Mouse (Mus musculus): ENCODE measurements around the gene Gm10487. TPM values are rescaled to one million over a fixed set of nuclear protein-coding genes. Genes with fewer than 3 reads are reported as not detected.
"Not testable (repeated sequence)": the region's sequence is repeated elsewhere in the genome, so short reads cannot be mapped to it uniquely, and the experiment has no call there.

Gene Gm10487
- polyA plus RNA-seq (2015; fragmentation: Nextera tagmentation; extraction: Ambion mirVana) = not detected in 2 replicates

GRCm38 (mm10) chrX:30843369-30843768, at the start of gene Gm10487:
Gene Gm10487 (minus strand): TSS chrX:30843469.
- H3K9ac ChIP-seq (replicated peaks; ENCODE audit: low read depth); H3K36me3 ChIP-seq (ENCODE audit: insufficient read depth, low read length); H3K4me3 ChIP-seq (ENCODE audit: low read depth, low read length); H3K4me1 ChIP-seq (ENCODE audit: insufficient read depth, low read depth, low read length); H3K9me3 ChIP-seq (ENCODE audit: low read length); ATAC-seq; H3K27ac ChIP-seq (ENCODE audit: low read length); DNase-seq (ENCODE audit: low spot score); H3K27me3 ChIP-seq (replicated peaks; ENCODE audit: insufficient read depth, low read length); H3K4me2 ChIP-seq (replicated peaks; ENCODE audit: low read depth, low read length): not testable (repeated sequence)
- WGBS = no CpG with 5 or more reads among the region's 6 CpGs
